Mouse (Mus musculus) intestine, embryonic 15.5 days (tissue): ENCODE data around the gene Tirap. TPM values are rescaled to one million over a fixed set of nuclear protein-coding genes. Genes with fewer than 3 reads are reported as not detected.

ENCODE experiments used
- ATAC-seq: fragments of 200-750 bp; cut with Nextera tagmentation; 2 replicates; pipeline ENCODE4 v1.8.0; 2017; ENCODE audit warnings: moderate TSS enrichment, moderate library complexity
- H3K27ac ChIP-seq: fragments of 300-500 bp; sonication (generic); 2 replicates; pipeline ENCODE4 v1.5.1; 2015; ENCODE audit warnings: mild to moderate bottlenecking, inconsistent platforms
- H3K27me3 ChIP-seq: fragments of 300-500 bp; sonication (generic); replicated peaks from 2 replicates; pipeline ENCODE4 v1.6.1; 2015; ENCODE audit warnings: inconsistent platforms
- H3K36me3 ChIP-seq: fragments of 300-500 bp; sonication (generic); 2 replicates; pipeline ENCODE4 v1.6.1; 2015; ENCODE audit warnings: inconsistent platforms
- H3K4me1 ChIP-seq: fragments of 300-500 bp; sonication (generic); replicated peaks from 2 replicates; pipeline ENCODE4 v1.6.1; 2015; ENCODE audit warnings: inconsistent platforms
- H3K4me2 ChIP-seq: fragments of 300-500 bp; sonication (generic); replicated peaks from 2 replicates; pipeline ENCODE4 v1.6.1; 2015; ENCODE audit warnings: mild to moderate bottlenecking, inconsistent platforms
- H3K4me3 ChIP-seq: fragments of 300-500 bp; sonication (generic); replicated peaks from 2 replicates; pipeline ENCODE4 v1.5.1; 2015; ENCODE audit warnings: inconsistent platforms
- H3K9ac ChIP-seq: fragments of 300-500 bp; sonication (generic); 2 replicates; pipeline ENCODE4 v1.6.1; 2015; ENCODE audit warnings: inconsistent platforms
- H3K9me3 ChIP-seq: fragments of 300-500 bp; sonication (generic); 2 replicates; pipeline ENCODE4 v1.6.1; 2016; ENCODE audit warnings: inconsistent platforms
- WGBS: fragments of 180-500 bp; shearing (Covaris S2); methylation state at CpG from one replicate; pipeline ENCODE4 v1.1.7; 2015; 5-methylcytosine and 5-hydroxymethylcytosine counted together
- polyA plus RNA-seq: library from polyadenylated mRNA; unstranded; fragments of >200 nt; fragmentation: Nextera tagmentation; extraction: Ambion mirVana; gene quantifications from 2 replicates; pipeline ENCODE4 v1.2.1, GENCODE M21; 2015

Tirap gene
- polyA plus RNA-seq, 1 experiment from 2014 or later, result 13.2 TPM

GRCm38 (mm10) chr9:35135575-35135974 is 64.5 kb downstream of the Tirap start:
- no peak for ATAC-seq
- no peaks in the 10 kb centered on the region for H3K9me3 ChIP-seq
- WGBS, result 61% methylated on average over 6 of the region's 6 CpGs

More at GRCm38 (mm10) chr9:35135575-35135974, 64.5 kb downstream of the Tirap start:
- 0 out of 2 replicates have a peak, but pooled peaks cover 2% of the 10 kb centered on the region for H3K36me3 ChIP-seq
- no peak overlapping the region for H3K4me2 ChIP-seq
- H3K4me3 ChIP-seq, result no peak overlapping the region
- H3K27ac ChIP-seq, result no peak overlapping the region
- H3K9ac ChIP-seq, result no peak overlapping the region
- no peaks in the 10 kb centered on the region for H3K4me1 ChIP-seq
- H3K27me3 ChIP-seq, result no peaks in the 10 kb centered on the region

Other genes with a start within 250 kb of the Tirap start
- 146 and 161 TPM in 2 replicates for gene St3gal4, start 81.0 kb downstream of the Tirap start, polyA plus RNA-seq
- gene Dcps, start 24.2 kb downstream of the Tirap start, polyA plus RNA-seq, result 86.1 and 87.1 TPM in 2 replicates
- 135 and 137 TPM in 2 replicates for gene Srpr, start 116 bp downstream of the Tirap start, polyA plus RNA-seq
- gene Foxred1, start 10.8 kb upstream of the Tirap start, polyA plus RNA-seq, result 42.0 and 42.4 TPM in 2 replicates
- gene Fam118b, start 67.5 kb upstream of the Tirap start, polyA plus RNA-seq, result 52.7 and 52.8 TPM in 2 replicates
- gene Rpusd4, start 67.6 kb upstream of the Tirap start, polyA plus RNA-seq, result 31.0 and 33.8 TPM in 2 replicates
- gene Cdon, start 220.8 kb upstream of the Tirap start, polyA plus RNA-seq, result 6.6 and 8.2 TPM in 2 replicates